Mouse (Mus musculus) kidney, postnatal 14 days (tissue): ENCODE measurements at regions not wholly inside any gene's neighbourhood (a gene's known extent, or its start where the extent isn't known, plus 50 kb on each side); places are given as distances from the start of the nearest gene placed in this dataset.
"Not testable (repeated sequence)": the region's sequence is repeated elsewhere in the genome, so short reads cannot be mapped to it uniquely, and the experiment has no call there.

Experiments
- DNase-seq: peaks from one replicate; pipeline ENCODE4 v3.0.0; 2022; ENCODE audit warnings: mixed read lengths

DNA sequence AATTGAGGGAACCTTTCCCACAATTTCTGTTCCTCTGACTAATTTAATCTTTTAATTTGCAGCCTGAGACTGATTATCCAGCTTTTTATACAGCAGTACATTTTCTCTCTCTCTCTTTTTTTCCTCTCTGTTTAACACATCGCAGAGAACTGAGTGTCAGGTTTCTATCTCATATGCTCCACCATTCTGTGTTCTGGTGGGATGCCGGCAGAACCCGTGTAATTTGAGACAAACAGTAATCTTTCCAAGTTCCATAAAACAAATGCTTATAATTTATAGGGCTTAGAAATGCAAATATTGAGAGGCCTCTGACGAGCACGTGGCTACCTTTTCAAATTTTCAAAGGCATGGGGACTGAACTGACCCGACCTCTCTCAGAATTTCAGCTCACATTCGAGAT, 59.1 kb downstream of the Zbtb18 start:
- DNase-seq: no peak

DNA sequence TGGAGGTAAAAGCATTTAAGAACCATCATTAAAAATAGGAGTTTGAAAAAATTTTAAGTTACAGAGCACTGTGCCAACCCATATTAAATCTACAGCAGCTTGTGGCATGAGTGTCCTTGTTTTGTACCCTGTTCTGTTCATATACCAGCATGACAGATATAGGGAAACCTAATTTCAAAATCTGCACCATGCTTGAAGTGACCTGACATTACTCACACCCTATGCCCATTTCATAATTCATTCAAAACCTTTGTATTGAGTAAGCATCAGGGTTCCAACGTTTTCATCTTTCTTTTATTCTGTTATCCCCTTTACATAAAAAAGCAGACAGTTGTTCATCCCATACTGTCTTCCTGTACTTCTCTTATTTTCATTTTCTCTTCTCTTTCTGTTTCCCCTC, 61.8 kb downstream of the Zbtb18 start:
- no peak for DNase-seq

DNA sequence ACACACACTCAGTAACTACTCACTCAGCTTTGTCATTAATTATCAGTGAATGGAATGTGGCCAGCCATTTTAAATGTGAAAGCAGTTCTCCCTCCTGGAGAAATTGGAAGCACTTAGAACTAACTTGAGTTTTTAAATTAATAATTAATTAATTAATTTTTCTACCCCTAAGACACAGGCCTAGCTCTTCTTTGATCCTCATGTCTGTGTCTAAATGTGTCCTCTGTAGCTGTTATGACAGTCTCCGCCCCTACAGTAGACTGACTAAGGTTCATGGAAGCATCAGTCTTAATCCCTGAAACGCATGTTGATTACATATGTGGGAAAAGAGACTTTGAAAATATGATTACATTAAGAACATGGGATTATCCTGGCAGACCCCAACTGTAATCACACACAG, 62.6 kb downstream of the Zbtb18 start:
- no peak for DNase-seq

DNA sequence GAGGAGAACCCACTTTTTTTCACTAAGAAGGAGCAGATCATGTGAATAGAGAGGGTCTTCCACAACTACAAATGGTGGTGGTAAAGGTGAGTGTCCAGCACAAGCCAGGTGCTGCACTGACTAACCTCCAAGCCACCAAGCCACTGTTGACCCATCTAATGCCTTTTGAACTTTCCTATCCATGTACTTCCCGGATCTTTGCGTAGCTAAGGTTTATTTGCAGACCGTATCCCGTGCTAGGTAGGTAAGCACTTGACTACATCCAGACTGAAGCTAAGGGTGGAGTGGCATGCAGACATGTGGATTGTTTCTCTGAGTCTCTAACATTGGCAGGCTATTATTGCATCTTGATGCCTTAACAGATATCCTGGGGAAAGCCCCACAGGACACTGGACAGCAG, 65.2 kb downstream of the Zbtb18 start:
- DNase-seq: not testable (repeated sequence)

DNA sequence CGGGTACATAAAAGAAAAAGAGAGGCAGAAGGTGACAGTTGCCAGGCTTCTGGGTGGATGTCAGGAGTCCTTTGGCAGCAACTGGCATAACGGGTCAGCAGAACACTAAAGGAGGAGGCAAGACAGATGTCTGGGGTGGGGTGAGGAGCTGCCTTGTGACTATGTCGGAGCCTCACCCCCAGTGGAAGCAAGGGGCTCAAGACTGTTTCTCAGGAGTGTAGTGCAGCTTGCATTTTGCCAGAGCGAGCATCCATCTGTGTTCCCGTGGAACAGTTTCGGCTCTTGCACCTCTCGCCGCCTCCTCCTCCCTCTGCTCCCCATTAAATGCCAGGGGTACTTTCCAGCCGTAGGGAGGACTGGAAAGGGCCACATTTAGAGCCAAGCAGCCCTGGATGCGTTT, 67.6 kb downstream of the Zbtb18 start:
- no peak for DNase-seq

DNA sequence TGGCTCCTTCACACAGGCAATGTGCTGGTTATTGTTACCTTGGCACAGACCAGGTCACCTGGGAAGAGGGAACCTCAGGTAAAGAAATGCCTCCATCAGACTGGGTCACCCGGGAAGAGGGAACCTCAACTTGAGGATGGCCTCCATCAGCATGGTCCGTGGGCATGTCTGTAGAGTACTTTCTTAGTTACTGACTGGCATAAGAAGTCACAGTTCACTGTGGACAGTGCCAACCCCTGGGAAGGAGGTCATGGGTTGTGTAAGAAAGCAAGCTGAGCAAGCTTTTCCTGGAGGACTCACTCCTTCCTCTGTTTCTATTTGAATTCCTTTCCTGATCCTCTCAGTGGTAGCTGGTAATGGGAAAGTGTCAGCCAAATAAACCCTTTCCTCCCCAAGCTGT, 70.0 kb downstream of the Zbtb18 start:
- DNase-seq: no peak

DNA sequence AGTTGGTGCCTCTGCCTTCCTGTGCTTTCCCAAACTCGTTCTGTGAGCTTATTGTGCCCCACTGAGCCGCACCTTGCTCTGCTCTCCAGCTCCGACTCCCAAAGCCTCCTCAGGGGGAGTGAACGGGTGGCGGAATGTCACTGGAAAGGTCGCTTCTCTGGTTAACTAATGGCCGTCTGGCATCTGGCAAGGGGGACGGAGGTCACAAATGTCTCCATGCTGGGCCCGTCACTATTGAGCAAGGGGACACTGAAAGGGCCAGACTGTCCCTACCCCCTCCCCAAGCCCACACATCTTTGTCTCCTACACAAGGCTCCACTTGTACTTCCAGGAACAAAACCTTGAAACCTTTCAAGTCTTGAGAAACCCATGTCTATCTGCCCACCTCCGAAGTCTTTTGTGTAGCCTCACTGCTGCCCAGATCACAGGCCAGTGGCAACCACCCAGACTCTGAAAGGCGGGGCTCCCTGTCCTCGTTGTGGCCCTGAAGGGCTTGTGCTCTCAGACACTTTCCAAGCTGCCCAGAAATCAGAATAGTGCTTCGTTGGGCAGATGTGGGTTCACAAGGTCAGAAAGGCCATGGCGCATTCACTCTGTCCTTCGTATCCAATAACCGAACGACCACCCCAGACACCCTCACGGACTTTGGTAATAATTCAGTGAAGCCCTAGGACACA, 75.9 kb downstream of the Zbtb18 start:
- no peak for DNase-seq

DNA sequence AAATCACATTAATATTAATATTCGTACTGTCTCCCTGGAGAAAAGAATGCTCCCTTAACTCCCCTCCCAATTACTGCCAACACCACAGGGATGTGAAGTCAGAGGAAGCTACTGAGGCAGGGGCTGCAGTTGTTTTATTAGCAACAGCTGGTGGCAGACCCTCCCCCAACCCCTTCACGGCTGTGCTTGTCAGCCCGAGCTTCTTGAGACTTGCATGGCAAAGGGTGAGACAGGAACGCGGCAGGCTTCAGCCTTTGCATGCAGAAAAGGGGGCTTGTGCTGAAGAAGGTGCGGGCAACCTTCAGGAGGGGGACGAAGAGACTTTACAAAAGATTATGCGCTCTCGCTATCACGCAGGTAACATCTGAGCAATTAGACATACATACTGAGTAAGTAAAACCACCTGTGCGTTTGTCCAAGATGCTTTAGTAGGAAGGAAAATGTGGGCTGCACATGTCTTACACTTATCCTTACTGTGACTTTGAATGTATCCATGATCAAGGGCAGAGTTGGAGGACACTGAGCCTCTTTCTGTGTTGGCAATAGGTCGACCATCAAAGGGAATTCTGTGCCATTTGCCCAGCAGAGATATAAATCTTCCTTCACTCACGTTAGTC, 76.9 kb downstream of the Zbtb18 start:
- DNase-seq: no peak

DNA sequence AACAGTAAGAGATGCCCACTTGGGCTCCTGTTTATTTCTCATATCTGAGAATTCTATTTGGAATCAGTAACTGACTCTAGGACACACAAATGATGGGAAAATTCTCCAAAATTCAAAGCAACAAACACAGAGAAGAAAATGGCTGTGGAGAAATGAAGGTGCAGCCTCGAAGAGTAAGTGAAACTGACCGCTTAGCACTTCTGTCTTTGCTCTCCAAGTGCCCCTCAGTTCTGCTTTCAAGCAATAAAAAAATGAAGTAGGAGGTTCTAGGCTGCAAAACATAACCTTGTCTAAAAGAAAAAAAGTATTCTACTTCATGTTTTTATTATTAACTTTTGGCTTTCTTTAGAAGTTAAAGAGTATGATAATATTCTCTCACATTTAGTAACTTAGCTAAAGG, 79.0 kb downstream of the Zbtb18 start:
- DNase-seq: no peak

DNA sequence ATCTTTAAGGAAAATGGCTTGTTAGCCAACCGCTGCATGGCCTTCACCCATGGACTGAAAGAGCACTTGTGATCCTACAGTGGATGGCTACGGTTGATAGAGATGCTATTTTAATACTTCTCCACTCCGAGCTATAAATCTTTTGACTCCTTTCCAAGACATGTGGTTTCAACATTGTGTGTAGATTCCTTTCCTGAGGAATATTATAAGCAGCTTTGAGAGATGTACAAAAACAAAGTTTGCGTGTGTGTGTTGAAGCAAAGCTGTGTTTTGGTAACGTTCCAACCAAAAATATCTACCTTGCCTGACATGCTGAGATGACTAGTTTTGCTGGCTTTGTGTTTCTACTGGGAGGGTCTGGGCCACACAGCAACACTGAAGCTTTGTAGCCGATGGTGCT, 83.0 kb downstream of the Zbtb18 start:
- DNase-seq: no peak

DNA sequence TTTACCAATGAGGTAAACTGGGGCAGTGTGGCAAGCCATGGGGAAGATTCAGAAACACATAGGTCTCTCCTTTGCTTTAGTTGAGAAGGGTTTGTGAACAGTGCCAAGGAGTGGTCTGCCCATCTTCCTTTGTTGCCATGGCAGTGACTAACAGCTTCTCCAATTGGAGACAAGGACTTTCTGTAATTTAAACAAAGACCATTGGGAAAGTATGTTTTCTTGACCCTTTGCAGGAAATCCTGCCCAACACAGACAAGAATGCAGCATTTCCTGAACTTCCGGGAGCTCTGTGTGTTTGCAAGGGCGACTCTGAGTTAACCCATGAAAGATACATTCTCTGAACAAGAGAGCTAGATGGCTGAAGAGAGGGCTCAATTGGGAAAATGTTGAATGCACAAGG, 89.6 kb downstream of the Zbtb18 start:
- DNase-seq: peak; percentile 58

DNA sequence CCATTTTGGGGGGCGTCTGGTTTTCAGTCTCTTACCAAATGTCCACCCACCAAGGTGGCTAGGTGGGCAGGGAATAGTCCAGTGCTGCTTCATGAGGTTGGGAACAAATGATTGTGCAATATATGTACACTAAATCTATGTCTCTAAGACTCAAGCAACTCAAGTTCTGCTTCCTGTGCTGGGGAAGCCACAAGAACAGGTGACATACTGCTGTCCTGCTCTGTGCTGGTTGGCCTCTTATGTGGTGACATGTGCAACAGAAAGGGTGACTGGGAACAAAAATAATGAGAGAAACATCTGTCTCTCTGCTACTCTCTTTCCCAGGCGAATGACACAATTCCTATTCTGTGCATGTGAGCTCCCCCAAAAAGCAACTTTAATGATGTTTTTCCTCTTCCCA, 90.5 kb downstream of the Zbtb18 start:
- DNase-seq: no peak

DNA sequence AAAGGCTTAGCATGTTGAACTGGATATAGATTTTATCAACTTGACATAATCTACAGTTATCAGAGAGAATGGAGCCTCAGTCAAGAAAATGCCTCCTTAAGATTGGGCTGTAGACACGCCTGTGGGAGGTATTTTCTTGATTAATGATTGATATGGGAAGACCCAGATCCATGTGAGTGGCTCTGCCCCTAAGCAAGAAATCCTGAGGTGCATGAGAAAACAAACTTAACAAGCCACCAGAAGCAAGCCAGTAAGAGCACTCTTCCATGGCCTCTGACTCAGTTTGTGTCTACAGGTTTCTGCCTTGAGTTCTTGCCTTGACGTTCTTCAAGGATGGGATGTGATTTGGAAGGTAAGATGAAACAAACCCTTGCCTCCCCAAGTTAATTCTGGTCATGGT, 91.2 kb downstream of the Zbtb18 start:
- DNase-seq: no peak

DNA sequence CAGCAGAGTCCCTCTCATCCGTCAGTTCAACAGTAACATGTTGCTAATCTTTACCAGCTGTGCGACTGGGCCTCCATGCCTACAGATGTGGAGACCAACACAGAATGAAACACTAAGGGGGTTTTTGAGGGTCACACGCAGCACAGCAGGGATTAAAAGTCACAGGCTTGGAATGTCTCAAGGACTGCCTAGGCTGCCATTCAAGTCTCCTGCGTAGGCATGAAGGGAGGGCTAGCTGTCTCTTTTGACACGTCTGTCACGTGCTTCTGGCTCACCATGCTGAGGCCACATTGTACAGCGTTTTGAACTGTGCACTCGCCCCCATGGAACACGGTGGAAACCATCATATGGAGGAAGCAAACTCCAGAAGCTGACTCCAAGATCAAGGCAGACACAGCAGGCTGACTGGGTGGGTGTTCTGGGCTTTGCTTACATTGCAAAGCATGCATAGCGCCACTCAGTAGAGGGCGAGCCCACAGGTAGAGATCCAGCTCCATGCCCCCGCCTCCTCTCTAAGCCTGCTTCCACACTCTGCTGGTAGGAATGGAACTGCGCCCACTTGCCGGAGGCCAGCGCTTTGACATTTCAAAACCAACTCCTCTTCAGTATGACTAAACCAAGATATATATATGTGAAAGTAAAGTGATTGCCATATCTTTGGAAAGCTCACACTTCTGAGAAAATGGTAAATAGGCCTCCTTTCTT, 103.0 kb downstream of the Zbtb18 start:
- no peak for DNase-seq

DNA sequence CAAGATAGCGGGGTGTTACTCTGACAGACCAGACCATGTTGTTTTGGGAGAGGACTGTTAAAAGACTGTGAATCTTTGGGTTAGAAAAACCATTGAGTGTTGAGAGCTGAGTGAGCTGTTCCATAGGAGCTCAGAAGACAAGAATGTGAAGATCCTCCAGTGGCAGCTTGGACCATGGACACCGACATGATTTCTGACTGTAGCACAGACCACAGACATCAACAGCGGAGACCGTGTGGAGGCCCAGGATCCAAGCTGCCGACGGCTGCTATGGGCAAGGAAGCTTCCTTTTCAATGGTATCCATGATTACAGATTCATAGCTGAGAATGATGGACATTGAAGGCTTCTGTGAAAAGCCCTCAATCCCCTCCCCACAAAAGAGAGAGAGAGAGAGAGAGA, 105.6 kb downstream of the Zbtb18 start:
- DNase-seq: no peak

DNA sequence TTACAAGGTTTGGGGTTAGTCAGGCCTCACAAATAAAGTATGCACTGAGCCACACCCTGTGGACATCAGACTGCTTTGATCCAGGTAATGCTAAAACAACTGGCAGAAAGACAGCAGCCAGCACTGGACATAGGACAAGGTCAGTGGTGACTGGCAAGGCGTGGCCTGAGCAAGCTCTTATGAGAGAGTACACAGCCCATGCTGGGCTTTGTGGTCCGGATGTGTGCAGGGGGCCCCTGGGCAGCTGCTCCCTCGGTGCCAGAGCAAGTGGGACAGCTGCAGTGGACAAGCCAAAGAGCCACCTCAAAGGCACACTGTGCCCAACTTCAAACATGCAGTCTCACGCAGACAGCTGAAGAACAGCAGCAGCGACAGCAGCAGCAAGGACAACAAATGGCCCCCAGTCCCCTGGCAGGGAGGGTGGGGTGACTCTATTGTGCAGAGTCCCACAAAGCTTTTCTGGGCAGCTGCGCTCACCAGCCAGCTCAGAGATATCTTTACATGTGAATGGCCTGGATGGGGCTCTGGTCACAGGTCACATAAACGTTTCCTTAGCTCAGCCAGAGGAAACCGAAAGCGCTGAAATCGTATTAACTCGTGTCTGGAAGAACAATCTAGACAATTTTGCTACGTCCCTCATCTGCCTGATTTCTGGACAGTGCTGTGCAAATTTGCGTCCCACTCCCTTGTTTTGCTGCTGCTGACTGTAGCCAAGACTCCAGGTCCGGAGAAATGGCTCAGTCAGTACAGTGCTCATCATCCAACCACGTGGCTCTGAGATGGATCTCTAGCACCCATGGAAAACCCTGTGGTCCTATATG, 113.5 kb downstream of the Zbtb18 start:
- peak; percentile 19 for DNase-seq

DNA sequence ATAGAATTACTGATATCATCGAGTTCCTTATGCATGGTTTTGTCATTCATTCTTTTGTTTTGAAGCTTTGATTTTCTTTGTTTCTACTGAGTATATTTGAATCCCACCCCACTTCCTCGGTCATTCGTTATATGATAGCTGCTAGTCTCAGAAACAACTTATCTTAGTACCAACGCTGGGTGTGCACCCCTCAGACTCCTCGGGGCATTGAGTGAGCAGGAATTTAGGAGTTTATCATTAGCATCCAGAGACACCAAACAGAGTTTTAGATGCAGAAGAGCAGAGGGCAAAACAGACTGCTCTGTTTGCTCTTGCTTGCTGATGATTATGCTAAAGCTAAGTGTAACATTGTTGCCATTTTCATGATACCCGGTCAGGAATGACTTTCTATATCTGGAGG, 115.3 kb downstream of the Zbtb18 start:
- DNase-seq: no peak

DNA sequence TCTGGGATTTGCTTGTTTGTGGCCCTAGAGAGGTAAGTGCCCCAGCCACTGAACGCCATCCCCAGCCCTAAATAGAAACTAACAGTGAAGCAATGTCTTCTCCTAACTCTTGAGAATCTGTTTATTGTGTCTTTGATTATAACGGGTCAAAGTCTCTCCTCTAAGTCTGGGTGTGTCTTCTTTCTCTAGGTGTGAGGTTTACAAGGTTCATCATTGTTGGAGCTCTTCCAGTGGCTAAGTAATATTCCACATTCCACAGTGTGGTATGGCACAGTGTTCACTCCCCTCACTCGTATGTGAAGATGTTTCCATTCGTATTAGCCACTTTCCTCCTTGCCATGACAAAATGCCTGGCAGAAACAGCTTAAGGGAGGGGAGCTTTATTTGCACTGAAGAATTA, 115.7 kb downstream of the Zbtb18 start:
- no peak for DNase-seq

DNA sequence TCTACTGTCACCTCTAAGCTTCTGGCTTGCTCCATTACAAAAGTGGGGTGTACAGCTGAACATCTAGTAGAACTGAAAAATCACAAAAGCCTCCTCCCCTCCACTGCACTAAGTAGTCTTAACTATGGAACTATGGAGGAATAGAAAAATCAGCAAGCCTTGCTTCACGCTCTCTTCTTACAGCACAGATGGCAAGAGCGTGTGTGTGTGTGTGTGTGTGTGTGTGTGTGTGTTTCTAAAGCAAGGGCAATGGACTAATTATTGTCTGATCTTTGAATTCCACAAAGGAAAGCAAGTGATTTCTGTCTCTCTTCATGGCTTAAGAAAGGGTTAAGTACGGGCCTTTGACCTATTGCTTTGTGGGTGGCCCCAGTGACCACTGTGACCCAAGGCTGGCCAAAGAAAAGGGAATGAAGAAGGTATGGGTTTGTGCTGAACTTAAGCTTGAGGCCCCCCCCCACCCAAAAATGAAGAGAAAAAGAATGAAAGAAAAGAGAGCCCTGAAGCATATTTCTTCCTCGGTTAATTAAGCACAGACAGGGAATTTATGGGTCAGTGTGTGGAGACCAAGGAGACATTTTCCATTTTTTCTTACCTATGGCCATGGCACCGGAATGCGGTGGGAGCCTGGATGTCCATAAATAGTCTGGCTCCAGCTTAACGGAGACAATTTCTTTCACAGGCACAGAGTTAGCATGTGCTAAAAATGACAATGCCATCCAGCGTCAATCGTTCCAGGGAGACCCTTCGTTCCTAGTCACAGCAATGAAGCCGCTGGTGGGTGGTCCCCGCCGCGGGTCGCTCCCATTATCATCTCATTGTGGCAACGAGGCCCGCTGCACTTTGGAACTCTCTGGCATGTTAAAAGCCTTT, 119.8 kb downstream of the Zbtb18 start:
- DNase-seq: no peak

DNA sequence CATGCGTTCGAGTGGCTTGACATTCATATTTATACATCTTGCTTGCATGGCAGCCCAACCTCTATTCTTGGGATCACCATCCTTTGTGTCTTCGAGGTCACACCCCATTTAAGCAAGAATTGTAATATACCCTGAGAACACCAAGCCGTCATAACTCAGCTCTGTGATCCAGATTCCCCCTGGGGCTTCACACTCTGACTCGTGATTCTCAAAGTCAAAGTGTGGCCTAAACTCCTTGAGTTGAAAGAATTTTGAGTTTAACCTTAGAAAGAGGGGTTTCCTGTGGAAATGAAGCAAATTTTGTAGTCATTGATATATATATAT, 120.4 kb downstream of the Zbtb18 start:
- DNase-seq: no peak

DNA sequence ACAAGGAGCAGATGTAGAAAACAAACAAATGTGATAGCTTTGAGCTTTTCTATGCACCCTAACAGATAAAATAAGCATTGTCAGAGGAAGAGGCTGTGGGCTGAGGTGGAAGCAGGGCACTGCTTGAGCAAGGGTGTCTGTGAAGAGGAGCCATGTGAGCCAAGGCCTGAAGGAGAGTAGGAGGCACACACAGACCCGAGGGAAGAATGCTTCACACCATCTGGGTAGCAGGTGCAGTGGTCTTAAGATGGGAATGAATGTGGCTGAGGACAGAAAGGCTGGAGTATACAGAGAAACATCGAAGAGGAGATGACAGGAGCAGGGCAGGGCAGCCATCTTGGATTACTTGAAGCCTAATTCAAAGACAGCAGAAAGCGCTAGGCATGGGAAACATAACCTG, 123.5 kb downstream of the Zbtb18 start:
- no peak for DNase-seq

DNA sequence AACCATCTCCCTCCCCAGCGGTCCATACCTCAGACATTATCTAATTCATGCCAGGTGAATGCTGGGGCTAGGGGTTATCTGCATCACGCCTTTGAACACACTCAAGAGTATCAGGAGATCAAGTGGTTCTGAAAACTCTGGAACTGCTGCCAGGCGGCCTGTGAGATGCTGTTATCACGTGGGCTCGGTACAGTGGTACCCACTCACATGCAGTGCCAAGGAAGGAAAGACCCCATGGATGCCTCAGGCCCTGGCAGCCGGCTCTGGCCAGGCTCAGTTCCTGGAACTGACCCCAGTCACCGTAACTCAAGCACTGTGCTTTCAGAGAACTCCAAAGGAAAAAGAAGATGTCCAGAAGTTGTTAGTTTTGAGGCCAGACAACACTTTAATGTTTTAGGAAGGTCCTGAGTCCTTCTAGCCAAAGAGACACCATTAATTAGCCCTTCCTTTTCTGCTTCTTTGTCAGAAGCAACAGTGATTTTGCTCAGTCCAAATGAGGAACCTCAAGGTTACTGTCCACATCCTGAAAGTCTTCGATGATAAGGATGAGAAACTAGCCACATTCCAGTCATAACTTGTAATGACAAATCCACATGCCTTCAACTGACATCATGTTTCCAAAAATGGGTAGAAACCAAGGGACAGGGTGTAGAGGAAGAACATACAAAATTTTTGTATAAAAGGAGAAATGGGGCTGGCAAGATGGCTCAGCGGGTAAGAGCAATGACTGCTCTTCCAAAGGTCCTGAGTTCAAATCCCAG, 126.1 kb downstream of the Zbtb18 start:
- DNase-seq: no peak
